Mouse (Mus musculus) midbrain, embryonic 15.5 days (tissue): Measurements from ENCODE around the gene Galnt12. TPM values are rescaled to one million over a fixed set of nuclear protein-coding genes. Genes with fewer than 3 reads are reported as not detected.
A peak's percentile ranks its signal among the peaks of the same experiment; 100 is the strongest.

ENCODE experiments used
- ATAC-seq: fragments of 200-750 bp; cut with Nextera tagmentation; replicated peaks from 2 replicates; pipeline ENCODE4 v1.8.0; 2017; ENCODE audit warnings: moderate TSS enrichment
- H3K27ac ChIP-seq: fragments of 300-500 bp; sonication (generic); 2 replicates; pipeline ENCODE4 v1.5.1; 2015; ENCODE audit warnings: mild to moderate bottlenecking, inconsistent platforms
- H3K27me3 ChIP-seq: fragments of 300-500 bp; sonication (generic); replicated peaks from 2 replicates; pipeline ENCODE4 v1.6.1; 2015; ENCODE audit warnings: inconsistent platforms
- H3K36me3 ChIP-seq: fragments of 300-500 bp; sonication (generic); replicated peaks from 2 replicates; pipeline ENCODE4 v1.6.1; 2015; ENCODE audit warnings: inconsistent platforms
- H3K4me1 ChIP-seq: fragments of 300-500 bp; sonication (generic); 2 replicates; pipeline ENCODE4 v1.6.1; 2015; ENCODE audit warnings: inconsistent platforms
- H3K4me2 ChIP-seq: fragments of 300-500 bp; sonication (generic); 2 replicates; pipeline ENCODE4 v1.6.1; 2015; ENCODE audit warnings: inconsistent platforms, mild to moderate bottlenecking, moderate library complexity
- H3K4me3 ChIP-seq: fragments of 300-500 bp; sonication (generic); 2 replicates; pipeline ENCODE4 v1.5.1; 2015; ENCODE audit warnings: mild to moderate bottlenecking, inconsistent platforms
- H3K9ac ChIP-seq: fragments of 300-500 bp; sonication (generic); 2 replicates; pipeline ENCODE4 v1.6.1; 2015; ENCODE audit warnings: mild to moderate bottlenecking, inconsistent platforms
- H3K9me3 ChIP-seq: fragments of 300-500 bp; sonication (generic); 2 replicates; pipeline ENCODE4 v1.6.1; 2016; ENCODE audit warnings: inconsistent platforms
- WGBS: fragments of 180-500 bp; shearing (Covaris S2); methylation state at CpG from one replicate; pipeline ENCODE4 v1.1.7; 2015; ENCODE audit warnings: mixed read lengths; 5-methylcytosine and 5-hydroxymethylcytosine counted together
- polyA plus RNA-seq: library from polyadenylated mRNA; unstranded; fragments of >200 nt; fragmentation: Nextera tagmentation; extraction: Ambion mirVana; gene quantifications from 2 replicates; pipeline ENCODE4 v1.2.1, GENCODE M21; 2015

Galnt12 gene
- polyA plus RNA-seq, 1 experiment from 2014 or later, result 1.8 TPM

DNA sequence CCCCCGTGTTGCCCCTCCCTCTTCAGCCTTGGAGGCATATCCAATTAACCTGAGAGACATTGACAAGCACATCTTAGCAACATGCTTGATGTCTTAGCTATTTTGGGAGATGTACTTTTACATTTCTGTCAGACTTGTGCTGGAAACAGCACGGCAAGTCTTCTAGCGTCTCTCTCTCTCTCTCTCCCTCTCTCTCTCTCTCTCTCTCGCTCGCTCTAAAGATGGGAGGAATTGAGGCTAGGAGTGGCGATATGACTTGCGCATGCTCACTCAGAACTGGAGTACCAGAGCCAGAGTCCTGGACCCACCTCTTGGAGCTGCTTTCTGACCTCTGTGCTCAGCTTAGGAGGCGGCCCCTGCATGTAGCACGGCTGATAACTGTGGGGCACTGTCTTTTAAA is 20.9 kb downstream of the Galnt12 start:
- WGBS, result 66% methylated on average over 9 of the region's 9 CpGs
- H3K4me3 ChIP-seq, result no peak overlapping the region
- H3K4me2 ChIP-seq, result no peak overlapping the region
- peak overlapping the region; percentile 64 for H3K27ac ChIP-seq
- H3K9me3 ChIP-seq, result no peaks in the 10 kb centered on the region
- no peak overlapping the region for H3K9ac ChIP-seq
- peaks cover 16% of the 10 kb centered on the region; the same call in 1 of the 2 replicates for H3K4me1 ChIP-seq
- no peaks in the 10 kb centered on the region for H3K27me3 ChIP-seq
- ATAC-seq, result peak; percentile 59
- H3K36me3 ChIP-seq, result no peaks in the 10 kb centered on the region

DNA sequence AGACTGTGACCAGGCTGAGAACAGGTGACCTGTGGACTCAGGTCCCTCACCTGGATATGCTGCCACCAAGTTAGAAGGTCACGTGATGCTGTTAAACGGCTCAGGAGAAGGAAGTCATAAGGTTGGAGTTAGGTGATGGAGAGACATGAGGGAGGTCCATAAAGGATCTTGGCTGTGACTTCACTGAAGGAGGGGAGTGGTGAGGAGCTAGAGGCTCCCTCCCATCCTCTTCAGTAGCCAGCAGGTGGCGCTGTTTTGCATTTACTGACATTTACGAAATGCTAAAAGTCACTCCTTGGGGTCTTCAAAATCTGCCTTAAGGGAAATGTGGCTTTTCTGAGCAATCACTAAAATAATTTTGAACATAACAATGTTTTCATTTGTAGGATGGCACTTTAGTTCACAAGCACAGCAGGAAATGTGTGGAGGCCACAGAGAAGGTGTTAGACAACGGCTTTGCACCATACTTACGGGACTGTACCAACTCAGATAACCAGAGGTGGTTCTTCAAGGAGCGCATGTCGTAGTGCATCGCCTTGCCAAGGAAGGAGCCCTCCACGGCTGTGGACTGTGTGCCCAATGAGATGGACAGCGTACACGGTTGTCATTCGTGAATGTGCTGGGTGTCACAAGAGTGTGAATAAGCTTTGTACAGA is 30.5 kb downstream of the Galnt12 start:
- Histone ChIP-seq H3K4me2 (no peak overlapping the region), H3K27ac (no peak overlapping the region), H3K9me3 (no peaks in the 10 kb centered on the region), H3K4me3 (no peak overlapping the region), H3K9ac (no peak overlapping the region), H3K4me1 (no peaks in the 10 kb centered on the region), H3K36me3 (no peaks in the 10 kb centered on the region), H3K27me3 (no peaks in the 10 kb centered on the region)
- ATAC-seq, result no peak
- 65% methylated on average over 13 of the region's 13 CpGs for WGBS

DNA sequence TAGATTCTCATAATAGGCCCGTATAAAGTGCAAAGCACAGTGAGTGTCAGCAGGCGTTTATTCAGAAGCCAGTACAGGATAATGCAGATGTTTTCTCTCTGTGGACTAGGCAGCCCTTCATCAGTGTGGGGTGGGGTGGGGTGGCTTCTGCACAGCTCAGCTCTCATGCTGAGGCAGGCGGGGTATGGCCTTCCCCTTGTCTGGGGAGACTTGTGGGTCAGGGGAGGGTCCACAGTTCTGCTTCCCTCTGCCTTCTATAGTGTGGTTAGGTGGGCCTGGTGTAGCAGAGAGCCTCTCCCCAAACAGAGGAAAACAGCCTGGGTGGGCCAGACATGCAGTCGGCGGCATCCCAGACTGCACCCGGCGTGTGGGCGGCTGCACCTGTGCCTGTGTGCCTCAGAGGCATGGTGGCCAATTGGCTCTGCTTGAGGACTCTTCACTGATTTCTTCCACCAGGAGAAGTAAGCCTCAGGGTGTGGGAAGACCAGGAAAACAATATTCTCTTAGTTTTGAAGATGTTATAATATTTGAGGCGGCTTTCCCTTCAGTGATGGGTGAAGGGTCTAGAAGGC is 32.5 kb downstream of the Galnt12 start:
- H3K9ac ChIP-seq, result no peak overlapping the region
- WGBS, result 83% methylated on average over 9 of the region's 9 CpGs
- H3K4me3 ChIP-seq, result no peak overlapping the region
- no peak overlapping the region for H3K4me2 ChIP-seq
- no peak for ATAC-seq
- H3K4me1 ChIP-seq, result no peaks in the 10 kb centered on the region
- no peaks in the 10 kb centered on the region for H3K27me3 ChIP-seq
- no peak overlapping the region for H3K27ac ChIP-seq
- H3K36me3 ChIP-seq, result no peaks in the 10 kb centered on the region
- H3K9me3 ChIP-seq, result no peaks in the 10 kb centered on the region

DNA sequence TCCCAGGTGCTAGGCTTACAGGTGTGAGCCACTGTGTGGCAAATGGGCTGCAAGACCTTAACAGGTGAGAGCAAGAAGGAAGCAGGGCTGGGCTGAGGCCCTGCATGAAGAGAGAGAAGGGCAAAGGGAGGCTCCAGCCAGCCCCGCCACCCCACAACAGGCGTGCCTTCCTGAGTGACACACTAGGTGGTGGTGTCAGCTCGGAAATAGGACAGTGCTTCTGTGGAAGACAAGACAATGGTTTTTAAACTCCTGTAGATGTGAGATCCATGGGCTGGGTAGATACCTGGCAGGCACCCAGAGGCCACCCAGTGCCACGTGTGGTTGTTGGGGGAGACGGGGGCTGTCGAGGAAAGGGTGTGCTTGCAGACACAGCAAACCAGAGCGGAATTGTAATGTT is 36.8 kb downstream of the Galnt12 start:
- WGBS, result 80% methylated on average over 7 of the region's 7 CpGs
- Histone ChIP-seq H3K27me3 (no peaks in the 10 kb centered on the region), H3K4me1 (no peaks in the 10 kb centered on the region), H3K9ac (no peak overlapping the region), H3K27ac (no peak overlapping the region), H3K36me3 (no peaks in the 10 kb centered on the region), H3K4me2 (no peak overlapping the region), H3K9me3 (no peaks in the 10 kb centered on the region), H3K4me3 (no peak overlapping the region)
- ATAC-seq, result no peak

DNA sequence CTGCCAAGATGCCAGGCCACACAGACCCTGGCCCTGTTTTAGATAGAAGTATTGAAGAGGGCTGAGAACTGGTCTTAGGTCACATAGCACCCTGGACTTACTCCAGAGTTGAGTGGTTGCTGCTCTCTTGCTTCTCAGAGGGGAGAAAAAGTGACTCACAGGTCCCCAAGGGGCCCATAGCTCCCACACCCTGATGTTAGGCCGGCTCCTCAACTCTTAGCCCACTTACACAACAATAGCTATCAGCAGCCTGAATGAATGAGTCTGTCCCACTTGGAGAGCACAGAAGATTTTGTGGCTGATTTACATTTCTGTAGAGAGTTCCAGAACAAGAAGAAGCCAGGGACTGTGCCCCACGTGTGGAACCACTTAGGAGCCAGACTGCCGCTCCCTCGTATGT is 37.9 kb downstream of the Galnt12 start:
- H3K27me3 ChIP-seq, result no peaks in the 10 kb centered on the region
- no peak overlapping the region for H3K27ac ChIP-seq
- no peak for ATAC-seq
- no peak overlapping the region for H3K4me3 ChIP-seq
- no peaks in the 10 kb centered on the region for H3K4me1 ChIP-seq
- no peak overlapping the region for H3K4me2 ChIP-seq
- H3K9me3 ChIP-seq, result no peaks in the 10 kb centered on the region
- no peaks in the 10 kb centered on the region for H3K36me3 ChIP-seq
- H3K9ac ChIP-seq, result no peak overlapping the region
- WGBS, result 50% methylated on average over 4 of the region's 4 CpGs

DNA sequence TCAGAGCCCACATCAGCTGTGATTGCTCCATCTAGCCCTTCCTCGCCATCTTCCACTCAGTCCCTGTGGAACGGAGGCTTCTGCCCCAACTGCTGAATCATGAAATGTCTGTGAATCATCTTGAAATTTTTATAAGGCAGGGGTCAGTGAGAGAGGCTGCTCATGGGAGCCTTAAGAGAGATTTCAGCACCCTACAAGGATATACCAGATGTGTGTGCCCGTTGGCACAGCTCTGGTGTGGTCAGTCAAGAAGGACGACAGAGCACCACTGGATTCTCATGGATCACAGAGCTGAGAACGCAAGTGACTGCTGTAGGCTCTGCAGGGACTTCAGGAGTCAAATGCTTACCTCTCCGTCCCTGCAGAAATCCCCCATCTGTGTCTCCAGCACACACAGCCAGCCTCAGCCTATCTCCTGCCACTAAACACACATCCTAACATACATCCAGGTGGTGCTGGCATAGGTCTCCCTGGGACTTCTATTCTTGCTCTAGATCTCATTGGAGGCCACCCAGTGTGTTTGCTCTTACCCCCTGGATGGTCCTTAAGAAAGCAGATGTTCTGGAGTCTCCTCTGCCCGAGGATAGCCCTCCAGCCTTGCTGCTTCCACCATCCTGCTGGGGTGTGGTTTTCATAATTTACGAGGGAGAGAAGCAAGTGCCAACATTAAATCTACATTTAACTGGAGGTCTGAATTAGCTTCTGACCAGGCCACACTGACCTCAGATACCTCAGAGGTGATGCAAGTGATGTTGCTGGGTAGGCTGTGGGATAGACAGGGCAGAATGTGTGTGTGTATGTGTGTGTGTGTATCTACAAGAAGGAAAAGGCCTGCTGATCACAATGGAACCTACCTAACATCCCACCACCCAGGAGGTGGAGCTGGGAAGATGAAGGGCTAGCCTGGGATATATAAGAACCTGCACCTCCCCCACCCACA is 38.7 kb downstream of the Galnt12 start:
- ATAC-seq, result no peak
- Histone ChIP-seq H3K9ac (no peak overlapping the region), H3K36me3 (no peaks in the 10 kb centered on the region), H3K4me1 (no peaks in the 10 kb centered on the region), H3K4me3 (no peak overlapping the region), H3K27ac (no peak overlapping the region), H3K4me2 (no peak overlapping the region), H3K27me3 (no peaks in the 10 kb centered on the region), H3K9me3 (no peaks in the 10 kb centered on the region)
- 83% methylated on average over 8 of the region's 8 CpGs for WGBS

DNA sequence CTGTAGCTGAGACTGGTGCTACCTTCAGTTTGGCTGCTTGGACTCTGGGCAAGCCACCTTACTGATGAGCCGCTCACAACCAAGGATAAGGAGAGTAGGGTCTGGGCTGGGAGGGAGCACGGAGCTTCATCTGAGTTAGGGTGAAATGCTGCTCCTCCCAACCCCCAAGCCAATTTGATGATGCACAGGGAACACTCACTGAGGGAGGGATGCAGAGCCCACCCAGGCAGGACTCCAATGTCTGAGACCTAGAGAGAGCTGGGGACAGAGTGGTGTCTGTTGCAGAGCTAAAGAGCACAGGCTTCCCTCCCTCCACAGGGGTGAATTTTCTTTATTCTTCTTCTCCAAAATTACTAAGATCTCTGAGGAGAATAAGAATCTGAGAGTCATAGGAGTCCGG is 40.2 kb downstream of the Galnt12 start:
- H3K27ac ChIP-seq, result no peak overlapping the region
- ATAC-seq, result no peak
- H3K36me3 ChIP-seq, result no peaks in the 10 kb centered on the region
- H3K9me3 ChIP-seq, result no peaks in the 10 kb centered on the region
- no peak overlapping the region for H3K4me2 ChIP-seq
- no peaks in the 10 kb centered on the region for H3K27me3 ChIP-seq
- no peaks in the 10 kb centered on the region for H3K4me1 ChIP-seq
- no peak overlapping the region for H3K4me3 ChIP-seq
- WGBS, result 92% methylated on average over 3 of the region's 3 CpGs
- no peak overlapping the region for H3K9ac ChIP-seq

DNA sequence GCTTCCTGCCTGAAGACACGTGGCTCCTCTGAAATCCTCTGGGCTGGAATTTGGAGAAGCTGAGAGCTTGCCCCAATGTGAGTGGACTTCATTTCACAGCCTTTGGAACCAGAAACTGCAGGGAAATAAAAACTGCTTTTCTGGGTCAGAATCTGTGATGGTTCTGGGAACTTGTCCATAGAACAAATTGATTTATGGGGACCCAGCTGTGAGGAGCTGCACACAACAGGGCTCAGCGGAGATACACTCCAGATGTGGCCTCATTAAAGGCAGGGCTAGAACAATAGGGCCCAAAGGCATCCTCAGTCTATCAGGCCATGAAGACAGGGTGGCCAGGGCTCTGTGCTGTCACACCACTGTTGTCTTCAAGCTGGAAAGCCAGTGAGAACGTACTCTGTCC is 40.7 kb downstream of the Galnt12 start:
- WGBS, result 57% methylated on average over 3 of the region's 3 CpGs
- Histone ChIP-seq H3K9me3 (no peaks in the 10 kb centered on the region), H3K36me3 (no peaks in the 10 kb centered on the region), H3K27me3 (no peaks in the 10 kb centered on the region), H3K27ac (no peak overlapping the region), H3K4me2 (no peak overlapping the region), H3K4me3 (no peak overlapping the region), H3K9ac (no peak overlapping the region), H3K4me1 (no peaks in the 10 kb centered on the region)
- no peak for ATAC-seq

DNA sequence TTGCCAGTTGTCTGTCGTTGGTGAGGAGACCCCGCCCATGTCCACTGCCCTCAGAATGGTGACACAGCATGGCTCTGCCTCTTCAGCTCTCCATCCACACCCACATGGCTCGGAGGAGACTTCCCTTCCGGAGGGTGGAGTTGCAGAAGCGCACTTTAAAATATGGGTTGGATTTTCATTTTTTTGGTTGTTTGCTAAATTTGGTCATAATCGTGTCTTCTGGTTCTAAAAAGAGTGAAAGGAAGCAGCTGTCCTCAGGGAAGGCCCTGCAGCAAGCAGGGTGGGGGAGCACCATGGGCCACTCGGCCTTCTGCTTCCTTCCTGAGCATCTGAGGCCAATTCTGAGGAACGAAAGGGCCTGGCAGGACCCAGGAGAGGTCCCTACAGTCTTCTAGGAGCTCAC is 45.0 kb downstream of the Galnt12 start:
- Histone ChIP-seq H3K27me3 (no peaks in the 10 kb centered on the region), H3K36me3 (no peaks in the 10 kb centered on the region), H3K4me3 (no peak overlapping the region), H3K4me2 (no peak overlapping the region), H3K27ac (no peak overlapping the region), H3K4me1 (peaks cover 9% of the 10 kb centered on the region), H3K9me3 (no peaks in the 10 kb centered on the region), H3K9ac (no peak overlapping the region)
- WGBS, result 86% methylated on average over 8 of the region's 8 CpGs
- ATAC-seq, result no peak

DNA sequence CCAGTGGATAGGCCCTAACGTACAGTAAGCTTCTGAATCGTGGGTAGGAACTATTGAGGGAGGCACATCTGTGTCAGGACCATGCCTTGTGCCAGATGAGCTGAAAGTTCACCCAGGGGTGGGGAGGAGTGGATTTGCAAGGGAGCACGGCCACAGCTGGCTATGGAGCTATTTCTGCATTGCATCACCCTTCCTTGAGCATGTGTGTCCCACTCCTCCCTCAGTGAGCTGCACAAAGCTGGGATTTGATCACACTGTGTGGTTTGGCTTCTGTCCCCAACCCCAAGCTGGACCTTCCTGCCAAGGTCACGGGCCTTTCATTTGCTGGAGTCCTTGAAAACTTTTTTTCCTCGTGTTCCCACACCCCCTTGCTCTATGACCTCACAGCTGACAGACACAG is 45.8 kb downstream of the Galnt12 start:
- WGBS, result 89% methylated on average over 5 of the region's 5 CpGs

DNA sequence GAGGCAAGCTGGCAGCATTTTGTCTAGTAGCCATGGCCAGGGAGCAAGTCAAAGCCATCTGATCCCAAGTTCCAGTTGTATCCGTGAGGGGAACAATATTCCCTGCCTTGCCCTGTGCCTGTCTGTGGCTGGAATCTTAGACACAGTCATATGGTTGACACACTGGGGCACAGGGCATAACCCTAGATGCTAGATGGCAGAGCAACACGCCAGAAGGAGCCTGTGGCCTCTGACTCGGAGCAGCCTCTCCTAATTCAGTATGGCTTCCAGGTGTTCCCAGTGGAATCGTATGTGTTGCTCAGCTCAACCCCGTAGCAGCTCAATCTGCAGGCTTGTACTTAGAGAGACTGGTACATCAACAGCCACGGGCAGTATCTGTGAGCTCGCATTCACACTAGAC is 46.7 kb downstream of the Galnt12 start:
- 79% methylated on average over 7 of the region's 7 CpGs for WGBS
- Histone ChIP-seq H3K9ac (no peak overlapping the region), H3K27me3 (no peaks in the 10 kb centered on the region), H3K4me2 (no peak overlapping the region), H3K9me3 (no peaks in the 10 kb centered on the region), H3K27ac (no peak overlapping the region), H3K4me1 (peaks cover 19% of the 10 kb centered on the region), H3K36me3 (no peaks in the 10 kb centered on the region), H3K4me3 (no peak overlapping the region)
- ATAC-seq, result no peak

More for the DNA sequence above, 45.8 kb downstream of the Galnt12 start:
- Histone ChIP-seq H3K36me3 (no peaks in the 10 kb centered on the region), H3K4me2 (no peak overlapping the region), H3K9me3 (no peaks in the 10 kb centered on the region), H3K27me3 (no peaks in the 10 kb centered on the region), H3K27ac (no peak overlapping the region), H3K4me1 (peaks cover 17% of the 10 kb centered on the region), H3K4me3 (no peak overlapping the region), H3K9ac (no peak overlapping the region)
- ATAC-seq, result no peak

DNA sequence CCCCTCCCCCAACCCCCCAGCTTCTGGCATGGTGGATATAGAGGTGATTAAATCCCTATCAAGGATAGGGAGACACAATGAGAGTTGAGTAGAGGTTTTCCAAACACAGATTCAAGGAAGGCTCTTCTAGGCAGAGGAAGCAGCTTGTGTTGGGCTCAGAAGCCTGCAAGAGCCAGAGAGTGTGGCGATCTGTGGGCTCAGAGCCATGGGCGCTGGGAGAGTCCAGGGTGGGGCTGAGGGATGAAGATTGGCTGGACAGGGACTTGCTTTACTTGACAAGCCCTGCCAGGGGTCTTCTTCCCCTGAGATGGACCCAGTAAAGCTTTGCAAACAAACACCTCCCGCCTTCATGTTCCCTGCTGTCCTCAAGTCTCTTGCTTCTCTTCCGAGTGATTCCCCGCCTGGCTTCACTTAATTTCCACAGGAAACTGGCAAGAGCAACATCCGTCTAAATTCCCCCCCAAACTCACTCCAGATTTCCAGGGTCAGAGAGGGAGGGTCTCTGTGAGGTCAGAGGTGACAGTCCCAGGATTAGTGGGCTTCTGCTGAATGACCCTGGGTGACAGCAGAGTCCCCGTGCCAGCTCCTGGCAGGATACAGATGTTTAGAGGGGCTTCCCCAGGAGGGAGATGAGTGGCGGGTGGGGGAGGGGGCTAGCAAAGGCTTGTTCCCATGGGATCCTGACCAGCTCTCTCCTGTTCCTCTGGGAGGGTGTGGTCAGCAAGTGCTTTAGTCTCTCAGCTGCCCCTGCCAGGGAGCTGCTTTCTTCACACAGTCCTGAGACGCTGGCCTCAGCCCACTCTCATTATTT is 47.5 kb downstream of the Galnt12 start:
- Histone ChIP-seq H3K4me2 (no peak overlapping the region), H3K27me3 (no peaks in the 10 kb centered on the region), H3K4me1 (peaks cover 19% of the 10 kb centered on the region), H3K9ac (no peak overlapping the region), H3K27ac (no peak overlapping the region), H3K36me3 (no peaks in the 10 kb centered on the region), H3K9me3 (no peaks in the 10 kb centered on the region), H3K4me3 (no peak overlapping the region)
- ATAC-seq, result no peak
- WGBS, result 35% methylated on average over 9 of the region's 9 CpGs
